Mouse (Mus musculus) skeletal muscle tissue, postnatal 0 days (tissue): Measurements from ENCODE around the gene Stard5. TPM values are rescaled to one million over a fixed set of nuclear protein-coding genes. Genes with fewer than 3 reads are reported as not detected.

ENCODE experiments used
- polyA plus RNA-seq: library from polyadenylated mRNA; unstranded; fragments of >200 nt; fragmentation: Nextera tagmentation; extraction: Ambion mirVana; gene quantifications from 2 replicates; pipeline ENCODE4 v1.2.1, GENCODE M21; 2015

Gene Stard5
- polyA plus RNA-seq, result 6.6 and 9.6 TPM in 2 replicates

GRCm38 (mm10) chr7:83631828-83632681 is at the start of gene Stard5:
Gene Stard5 (plus strand): TSS chr7:83631959.

GRCm38 (mm10) chr7:83584639-83585471 is 46.9 kb upstream of the Stard5 start, which contains the start of gene Tmc3:
Gene Tmc3 (plus strand): TSS chr7:83584927.

Other genes with a start within 250 kb of the Stard5 start
- gene Tmc3, start 47.0 kb upstream of the Stard5 start, polyA plus RNA-seq, result 0.56 and 1.0 TPM in 2 replicates
- 4.6 and 5.0 TPM in 2 replicates for gene Il16, start 113.8 kb downstream of the Stard5 start, polyA plus RNA-seq
- 0.10 TPM in 1 of 2 replicates, not detected in the other for gene Cfap161, start 162.9 kb downstream of the Stard5 start, polyA plus RNA-seq